Mouse (Mus musculus): ENCODE measurements around the gene Endov. TPM values are rescaled to one million over a fixed set of nuclear protein-coding genes. Genes with fewer than 3 reads are reported as not detected.

Endov gene
- polyA plus RNA-seq, 1 experiment from 2014 or later: 15.1 TPM

GRCm38 (mm10) chr11:119547951-119548591, 56.9 kb downstream of the Endov start:
- WGBS: under 1% methylated on average over 37 of the region's 39 CpGs
- H3K4me1 ChIP-seq (ENCODE audit: control insufficient read depth, insufficient read depth, low read depth, low read length): peaks cover 56% of the 10 kb centered on the region
- no peak for ATAC-seq

GRCm38 (mm10) chr11:119548741-119549370, 57.7 kb downstream of the Endov start:
- no peak for ATAC-seq
- Histone ChIP-seq H3K36me3 (ENCODE audit: control insufficient read depth, insufficient read depth, low read length) (no peaks in the 10 kb centered on the region), H3K4me2 (ENCODE audit: low read length) (peak overlapping the region; percentile 96), H3K4me1 (ENCODE audit: control insufficient read depth, insufficient read depth, low read depth, low read length) (peaks cover 55% of the 10 kb centered on the region), H3K9me3 (ENCODE audit: control insufficient read depth, low read length) (no peaks in the 10 kb centered on the region), H3K27me3 (replicated peaks; ENCODE audit: control insufficient read depth, insufficient read depth, low read length) (0 out of 2 replicates have a peak, but pooled peaks cover 4% of the 10 kb centered on the region), H3K9ac (ENCODE audit: low read depth, low read length) (peak overlapping the region; percentile 86), H3K27ac (ENCODE audit: low read depth, low read length) (peak overlapping the region; percentile 70; the same call in 1 of the 2 replicates), H3K4me3 (ENCODE audit: low read length) (peak overlapping the region; percentile 68)
- WGBS: under 1% methylated on average over 32 of the region's 37 CpGs

More at GRCm38 (mm10) chr11:119547951-119548591, 56.9 kb downstream of the Endov start:
- peak overlapping the region; percentile 70 for H3K27ac ChIP-seq (ENCODE audit: low read depth, low read length)
- peak overlapping the region; percentile 96 for H3K4me2 ChIP-seq (ENCODE audit: low read length)
- H3K27me3 ChIP-seq (replicated peaks; ENCODE audit: control insufficient read depth, insufficient read depth, low read length): 0 out of 2 replicates have a peak, but pooled peaks cover 4% of the 10 kb centered on the region
- H3K4me3 ChIP-seq (ENCODE audit: low read length): peak overlapping the region; percentile 68
- H3K9ac ChIP-seq (ENCODE audit: low read depth, low read length): peak overlapping the region; percentile 86
- no peaks in the 10 kb centered on the region for H3K36me3 ChIP-seq (ENCODE audit: control insufficient read depth, insufficient read depth, low read length)
- H3K9me3 ChIP-seq (ENCODE audit: control insufficient read depth, low read length): no peaks in the 10 kb centered on the region

- H3K4me1 ChIP-seq (ENCODE audit: control insufficient read depth, insufficient read depth, low read depth, low read length): peaks cover 55% of the 10 kb centered on the region
These were observed 58.2 kb downstream of the Endov start for GRCm38 (mm10) chr11:119549371-119549811.

GRCm38 (mm10) chr11:119550546-119551335, 59.6 kb downstream of the Endov start:
- peaks cover 43% of the 10 kb centered on the region for H3K4me1 ChIP-seq (ENCODE audit: control insufficient read depth, insufficient read depth, low read depth, low read length)
- H3K4me3 ChIP-seq (ENCODE audit: low read length): no peak overlapping the region
- H3K36me3 ChIP-seq (ENCODE audit: control insufficient read depth, insufficient read depth, low read length): no peaks in the 10 kb centered on the region
- 40% methylated on average over 10 of the region's 10 CpGs for WGBS
- no peaks in the 10 kb centered on the region for H3K9me3 ChIP-seq (ENCODE audit: control insufficient read depth, low read length)
- no peak for ATAC-seq
- 0 out of 2 replicates have a peak, but pooled peaks cover 4% of the 10 kb centered on the region for H3K27me3 ChIP-seq (replicated peaks; ENCODE audit: control insufficient read depth, insufficient read depth, low read length)
- no peak overlapping the region for H3K9ac ChIP-seq (ENCODE audit: low read depth, low read length)
- no peak overlapping the region for H3K27ac ChIP-seq (ENCODE audit: low read depth, low read length)
- no peak overlapping the region for H3K4me2 ChIP-seq (ENCODE audit: low read length)

More at GRCm38 (mm10) chr11:119549371-119549811, 58.2 kb downstream of the Endov start:
- peak overlapping the region; percentile 86 for H3K9ac ChIP-seq (ENCODE audit: low read depth, low read length)
- H3K36me3 ChIP-seq (ENCODE audit: control insufficient read depth, insufficient read depth, low read length): no peaks in the 10 kb centered on the region
- peak overlapping the region; percentile 68 for H3K4me3 ChIP-seq (ENCODE audit: low read length)
- 1% methylated on average over 38 of the region's 43 CpGs for WGBS
- no peaks in the 10 kb centered on the region for H3K9me3 ChIP-seq (ENCODE audit: control insufficient read depth, low read length)
- ATAC-seq: no peak
- peak overlapping the region; percentile 48 for H3K27ac ChIP-seq (ENCODE audit: low read depth, low read length)
- 0 out of 2 replicates have a peak, but pooled peaks cover 4% of the 10 kb centered on the region for H3K27me3 ChIP-seq (replicated peaks; ENCODE audit: control insufficient read depth, insufficient read depth, low read length)
- peak overlapping the region; percentile 96 for H3K4me2 ChIP-seq (ENCODE audit: low read length)

GRCm38 (mm10) chr11:119551468-119551867, 60.3 kb downstream of the Endov start:
- no peak for ATAC-seq
- no peak overlapping the region for H3K4me2 ChIP-seq (ENCODE audit: low read length)
- no peak overlapping the region for H3K9ac ChIP-seq (ENCODE audit: low read depth, low read length)
- H3K4me1 ChIP-seq (ENCODE audit: control insufficient read depth, insufficient read depth, low read depth, low read length): peaks cover 37% of the 10 kb centered on the region
- no peak overlapping the region for H3K4me3 ChIP-seq (ENCODE audit: low read length)
- no peaks in the 10 kb centered on the region for H3K36me3 ChIP-seq (ENCODE audit: control insufficient read depth, insufficient read depth, low read length)
- 52% methylated on average over 3 of the region's 3 CpGs for WGBS
- H3K27me3 ChIP-seq (replicated peaks; ENCODE audit: control insufficient read depth, insufficient read depth, low read length): 0 out of 2 replicates have a peak, but pooled peaks cover 4% of the 10 kb centered on the region
- H3K27ac ChIP-seq (ENCODE audit: low read depth, low read length): no peak overlapping the region
- no peaks in the 10 kb centered on the region for H3K9me3 ChIP-seq (ENCODE audit: control insufficient read depth, low read length)

GRCm38 (mm10) chr11:119552301-119552700, 61.2 kb downstream of the Endov start:
- ATAC-seq: no peak
- Histone ChIP-seq H3K27me3 (replicated peaks; ENCODE audit: control insufficient read depth, insufficient read depth, low read length) (0 out of 2 replicates have a peak, but pooled peaks cover 4% of the 10 kb centered on the region), H3K9ac (ENCODE audit: low read depth, low read length) (no peak overlapping the region), H3K27ac (ENCODE audit: low read depth, low read length) (no peak overlapping the region; the same call in 1 of the 2 replicates), H3K4me3 (ENCODE audit: low read length) (no peak overlapping the region), H3K4me1 (ENCODE audit: control insufficient read depth, insufficient read depth, low read depth, low read length) (peaks cover 33% of the 10 kb centered on the region), H3K36me3 (ENCODE audit: control insufficient read depth, insufficient read depth, low read length) (no peaks in the 10 kb centered on the region), H3K4me2 (ENCODE audit: low read length) (no peak overlapping the region), H3K9me3 (ENCODE audit: control insufficient read depth, low read length) (no peaks in the 10 kb centered on the region)
- WGBS: 33% methylated on average over 1 of the region's 1 CpGs

- 0 out of 2 replicates have a peak, but pooled peaks cover 4% of the 10 kb centered on the region for H3K27me3 ChIP-seq (replicated peaks; ENCODE audit: control insufficient read depth, insufficient read depth, low read length)
- H3K9me3 ChIP-seq (ENCODE audit: control insufficient read depth, low read length): no peaks in the 10 kb centered on the region
These were observed 62.0 kb downstream of the Endov start for GRCm38 (mm10) chr11:119552902-119553802.

GRCm38 (mm10) chr11:119554706-119555105, 63.6 kb downstream of the Endov start:
- Histone ChIP-seq H3K27me3 (replicated peaks; ENCODE audit: control insufficient read depth, insufficient read depth, low read length) (no peaks in the 10 kb centered on the region), H3K4me3 (ENCODE audit: low read length) (no peak overlapping the region), H3K9ac (ENCODE audit: low read depth, low read length) (no peak overlapping the region), H3K36me3 (ENCODE audit: control insufficient read depth, insufficient read depth, low read length) (no peaks in the 10 kb centered on the region), H3K27ac (ENCODE audit: low read depth, low read length) (no peak overlapping the region), H3K4me1 (ENCODE audit: control insufficient read depth, insufficient read depth, low read depth, low read length) (peaks cover 34% of the 10 kb centered on the region), H3K4me2 (ENCODE audit: low read length) (no peak overlapping the region), H3K9me3 (ENCODE audit: control insufficient read depth, low read length) (no peaks in the 10 kb centered on the region)
- ATAC-seq: no peak
- 74% methylated on average over 7 of the region's 7 CpGs for WGBS

More at GRCm38 (mm10) chr11:119552902-119553802, 62.0 kb downstream of the Endov start:
- H3K9ac ChIP-seq (ENCODE audit: low read depth, low read length): no peak overlapping the region; the same call in 1 of the 2 replicates
- no peak for ATAC-seq
- H3K4me2 ChIP-seq (ENCODE audit: low read length): no peak overlapping the region
- H3K36me3 ChIP-seq (ENCODE audit: control insufficient read depth, insufficient read depth, low read length): no peaks in the 10 kb centered on the region
- peaks cover 38% of the 10 kb centered on the region for H3K4me1 ChIP-seq (ENCODE audit: control insufficient read depth, insufficient read depth, low read depth, low read length)
- H3K4me3 ChIP-seq (ENCODE audit: low read length): no peak overlapping the region
- no peak overlapping the region; the same call in 1 of the 2 replicates for H3K27ac ChIP-seq (ENCODE audit: low read depth, low read length)
- 58% methylated on average over 9 of the region's 9 CpGs for WGBS

All from hindbrain, embryonic 16.5 days (tissue).